Mouse (Mus musculus) layer of hippocampus, adult 8-10 months (tissue): ENCODE measurements around the gene Lrrc10. TPM values are rescaled to one million over a fixed set of nuclear protein-coding genes. Genes with fewer than 3 reads are reported as not detected.

ENCODE experiments used
- total RNA-seq, 4 experiments: library from RNA; stranded (reverse); gene quantifications; 2 replicates each; pipeline ENCODE4 v1.2.4; 2022

Gene Lrrc10
- total RNA-seq, 4 experiments from 2014 or later: 0.23 TPM; not detected in 3

Other genes with a start within 250 kb of the Lrrc10 start
- gene Myrfl, start 148.4 kb upstream of the Lrrc10 start, total RNA-seq: under 1 TPM in 2 of 4 experiments, not detected in 2; 0.14 to 0.47 TPM
- 10 to 100 TPM; 47.1 to 62.3 (median 58.9) TPM for gene Rab3ip, start 94.6 kb upstream of the Lrrc10 start, total RNA-seq
- not detected for gene Gm10271, start 72.7 kb upstream of the Lrrc10 start, total RNA-seq
- gene Best3, start 59.0 kb upstream of the Lrrc10 start, total RNA-seq: 1 to 10 TPM; 1.5 to 2.8 (median 2.5) TPM
- gene Cct2, start 18.5 kb downstream of the Lrrc10 start, total RNA-seq: 100 to 1,000 TPM; 161 to 170 (median 162) TPM
- gene Frs2, start 103.2 kb downstream of the Lrrc10 start, total RNA-seq: 10 to 100 TPM; 35.8 to 44.1 (median 40.8) TPM
- 10 to 100 TPM; 39.1 to 45.2 (median 40.7) TPM for gene Yeats4, start 179.2 kb downstream of the Lrrc10 start, total RNA-seq
- gene 9530003J23Rik, start 193.4 kb downstream of the Lrrc10 start, total RNA-seq: not detected
- gene Lyz2, start 237.0 kb downstream of the Lrrc10 start, total RNA-seq: 100 to 1,000 TPM in 2 of 4 experiments, 10 to 100 TPM in 2; 14.0 to 253 (median 119) TPM
- gene Lyz1, start 247.5 kb downstream of the Lrrc10 start, total RNA-seq: 10 to 100 TPM in 2 of 4 experiments, 1 to 10 TPM in 2; 1.5 to 22.0 (median 11.7) TPM